Mouse (Mus musculus) myocyte (in vitro differentiated cells): ENCODE results near the gene Pak1ip1. TPM values are rescaled to one million over a fixed set of nuclear protein-coding genes. Genes with fewer than 3 reads are reported as not detected.

Experiments
- H3K27me3 ChIP-seq: one replicate; pipeline ENCODE4 v1.6.1; 2011; ENCODE audit not compliant: control insufficient read depth, insufficient read depth, insufficient read length
- H3K36me3 ChIP-seq: one replicate; pipeline ENCODE4 v1.6.1; 2011; ENCODE audit not compliant: control insufficient read depth, insufficient read depth
- H3K4me2 ChIP-seq: one replicate; pipeline ENCODE4 v1.6.1; 2011; ENCODE audit warnings: low read depth, control low read depth
- H3K4me3 ChIP-seq: one replicate; pipeline ENCODE4 v1.5.1; 2011; ENCODE audit warnings: mild to moderate bottlenecking, control low read depth, moderate library complexity
- H3K79me2 ChIP-seq: one replicate; pipeline ENCODE4 v1.6.1; 2011; ENCODE audit not compliant: control insufficient read depth, insufficient read depth
- H3ac ChIP-seq: one replicate; pipeline ENCODE4 v1.6.1; 2011; ENCODE audit not compliant: control insufficient read depth, insufficient read length
- CEBPB ChIP-seq: IDR thresholded peaks from 2 replicates; pipeline ENCODE4 v1.6.1; 2011; ENCODE audit warnings: mild to moderate bottlenecking, moderate library complexity; ENCODE audit not compliant: poor library complexity, insufficient read depth, severe bottlenecking
- E2F4 ChIP-seq: IDR thresholded peaks from one replicate; pipeline ENCODE4 v1.6.1; 2011; ENCODE audit warnings: mild to moderate bottlenecking, control low read depth, moderate library complexity; ENCODE audit not compliant: insufficient read depth
- MAX ChIP-seq: IDR thresholded peaks from one replicate; pipeline ENCODE4 v1.6.1; 2011; ENCODE audit warnings: low read depth, mild to moderate bottlenecking, control low read depth
- MYOD1 ChIP-seq, 3 experiments: IDR thresholded peaks; one replicate each; pipeline ENCODE4 v1.6.1; 2011; ENCODE audit warnings: control low read depth in 2 of 3, low read depth in 2 of 3, mild to moderate bottlenecking in 2 of 3, moderate library complexity in 1 of 3; ENCODE audit not compliant: insufficient read length in 2 of 3, control insufficient read depth in 1 of 3
- MYOG ChIP-seq, 3 experiments: IDR thresholded peaks; one replicate each; pipeline ENCODE4 v1.6.1; 2011; ENCODE audit warnings: control low read depth in 2 of 3, low read depth in 2 of 3, mild to moderate bottlenecking in 2 of 3; ENCODE audit not compliant: insufficient read length in 2 of 3, control insufficient read depth in 1 of 3, insufficient read depth in 1 of 3
- POLR2A ChIP-seq: IDR thresholded peaks from one replicate; pipeline ENCODE4 v1.6.1; 2011; ENCODE audit warnings: low read depth, mild to moderate bottlenecking, control low read depth, moderate library complexity; ENCODE audit not compliant: insufficient read length
- POLR2AphosphoS2 ChIP-seq: IDR thresholded peaks from one replicate; pipeline ENCODE4 v1.6.1; 2011; ENCODE audit warnings: low read depth, control low read depth; ENCODE audit not compliant: insufficient read length
- REST ChIP-seq: IDR thresholded peaks from one replicate; pipeline ENCODE4 v1.6.1; 2011; ENCODE audit warnings: mild to moderate bottlenecking, control low read depth, moderate library complexity; ENCODE audit not compliant: insufficient read depth, insufficient read length
- SRF ChIP-seq: IDR thresholded peaks from one replicate; pipeline ENCODE4 v1.6.1; 2011; ENCODE audit warnings: low read depth; ENCODE audit not compliant: control insufficient read depth, insufficient read length
- TCF12 ChIP-seq: IDR thresholded peaks from one replicate; pipeline ENCODE4 v1.6.1; 2011; ENCODE audit warnings: mild to moderate bottlenecking, control low read depth; ENCODE audit not compliant: poor library complexity, insufficient read depth, severe bottlenecking
- TCF3 ChIP-seq: IDR thresholded peaks from one replicate; pipeline ENCODE4 v1.6.1; 2011; ENCODE audit warnings: low read depth, control low read depth; ENCODE audit not compliant: insufficient read length
- USF1 ChIP-seq: IDR thresholded peaks from one replicate; pipeline ENCODE4 v1.6.1; 2011; ENCODE audit warnings: low read depth, mild to moderate bottlenecking, control low read depth, moderate library complexity
- polyA plus RNA-seq: library from polyadenylated mRNA; unstranded; fragments of >200 nt; fragmentation: generic; extraction: Trizol; gene quantifications from one replicate; pipeline ENCODE4 v1.2.1, GENCODE M21; 2012; ENCODE audit warnings: missing spikeins

The Pak1ip1 gene
- polyA plus RNA-seq: 66.3 TPM

- H3K4me2 ChIP-seq: peak within 1 kb of the TSS; percentile 86
- peaks cover 47% of the 10 kb centered on the region for H3K79me2 ChIP-seq
- peak within 1 kb of the TSS; percentile 99 for H3K4me3 ChIP-seq
- peak within 1 kb of the TSS; percentile 92 for H3ac ChIP-seq
- H3K36me3 ChIP-seq: peaks cover 16% of the 10 kb centered on the region
- TF ChIP-seq POLR2A (peak; percentile 70), POLR2AphosphoS2 (peak; percentile 47), USF1 (peak; percentile 87), TCF3 (no peak), MAX (peak; percentile 93), TCF12 (no peak), MYOD1 (IDR thresholded peaks at IDR 0.05; ENCODE audit: control insufficient read depth in 1 of 3, insufficient read length in 2 of 3, low read depth in 2 of 3) (no peak), REST (no peak), SRF (peak; percentile 7), MYOG (IDR thresholded peaks at IDR 0.05; ENCODE audit: control insufficient read depth in 1 of 3, insufficient read depth in 1 of 3, insufficient read length in 2 of 3, low read depth in 2 of 3) (peak in 2 of 3 experiments; percentile 2 to 15)
- H3K27me3 ChIP-seq: no peaks in the 10 kb centered on the region
Observed at GRCm38 (mm10) chr13:41000926-41001639, at the start of gene Pak1ip1. TSS of gene Pak1ip1 (plus strand) at chr13:41001023.

- no peak for TF ChIP-seq REST
- TF ChIP-seq TCF3: no peak
- no peak for TF ChIP-seq CEBPB
- no peak for TF ChIP-seq MYOG (IDR thresholded peaks at IDR 0.05; ENCODE audit: control insufficient read depth in 1 of 3, insufficient read depth in 1 of 3, insufficient read length in 2 of 3, low read depth in 2 of 3)
- no peak for TF ChIP-seq SRF
- TF ChIP-seq TCF12: no peak
- no peak for TF ChIP-seq USF1
- no peak for TF ChIP-seq MYOD1 (IDR thresholded peaks at IDR 0.05; ENCODE audit: control insufficient read depth in 1 of 3, insufficient read length in 2 of 3, low read depth in 2 of 3)
- TF ChIP-seq POLR2AphosphoS2: no peak
- TF ChIP-seq MAX: no peak
- no peak for TF ChIP-seq E2F4
- TF ChIP-seq POLR2A: no peak
- no peak overlapping the region for H3K4me2 ChIP-seq
- H3K79me2 ChIP-seq: no peaks in the 10 kb centered on the region
- no peak overlapping the region for H3ac ChIP-seq
- H3K27me3 ChIP-seq: no peaks in the 10 kb centered on the region
- H3K36me3 ChIP-seq: no peaks in the 10 kb centered on the region
- no peak overlapping the region for H3K4me3 ChIP-seq
Observed at GRCm38 (mm10) chr13:40951386-40951976, 49.3 kb upstream of the Pak1ip1 start.

- Histone ChIP-seq H3K27me3 (no peaks in the 10 kb centered on the region), H3K36me3 (peaks cover 1% of the 10 kb centered on the region), H3K4me3 (no peak overlapping the region), H3K79me2 (no peaks in the 10 kb centered on the region), H3ac (no peak overlapping the region), H3K4me2 (no peak overlapping the region)
- TF ChIP-seq SRF (no peak), CEBPB (no peak), USF1 (no peak), REST (no peak), MYOG (IDR thresholded peaks at IDR 0.05; ENCODE audit: control insufficient read depth in 1 of 3, insufficient read depth in 1 of 3, insufficient read length in 2 of 3, low read depth in 2 of 3) (no peak), POLR2A (no peak), MYOD1 (IDR thresholded peaks at IDR 0.05; ENCODE audit: control insufficient read depth in 1 of 3, insufficient read length in 2 of 3, low read depth in 2 of 3) (no peak), TCF3 (no peak), E2F4 (no peak), TCF12 (no peak), POLR2AphosphoS2 (no peak), MAX (no peak)
Observed at GRCm38 (mm10) chr13:40953231-40953630, 47.6 kb upstream of the Pak1ip1 start.

- H3K36me3 ChIP-seq: peaks cover 6% of the 10 kb centered on the region
- H3K27me3 ChIP-seq: no peaks in the 10 kb centered on the region
- no peak overlapping the region for H3K4me3 ChIP-seq
- TF ChIP-seq MAX (no peak), POLR2A (no peak), E2F4 (no peak), TCF12 (no peak), SRF (no peak), MYOD1 (IDR thresholded peaks at IDR 0.05; ENCODE audit: control insufficient read depth in 1 of 3, insufficient read length in 2 of 3, low read depth in 2 of 3) (no peak), TCF3 (no peak), CEBPB (no peak), USF1 (no peak), POLR2AphosphoS2 (no peak), MYOG (IDR thresholded peaks at IDR 0.05; ENCODE audit: control insufficient read depth in 1 of 3, insufficient read depth in 1 of 3, insufficient read length in 2 of 3, low read depth in 2 of 3) (no peak), REST (no peak)
- no peaks in the 10 kb centered on the region for H3K79me2 ChIP-seq
- H3K4me2 ChIP-seq: no peak overlapping the region
- no peak overlapping the region for H3ac ChIP-seq
Observed at GRCm38 (mm10) chr13:40955773-40956172, 45.0 kb upstream of the Pak1ip1 start.
